Mouse (Mus musculus) intestine, embryonic 16.5 days (tissue): ENCODE results near the gene Bmpr1a. TPM values are rescaled to one million over a fixed set of nuclear protein-coding genes. Genes with fewer than 3 reads are reported as not detected.

Experiments
- ATAC-seq: fragments of 200-750 bp; cut with Nextera tagmentation; 2 replicates; pipeline ENCODE4 v1.8.0; 2017; ENCODE audit warnings: moderate TSS enrichment, moderate library complexity
- H3K27ac ChIP-seq: fragments of 300-500 bp; sonication (generic); 2 replicates; pipeline ENCODE4 v1.5.1; 2014; ENCODE audit warnings: mild to moderate bottlenecking, low read length
- H3K27me3 ChIP-seq: fragments of 300-500 bp; sonication (generic); replicated peaks from 2 replicates; pipeline ENCODE4 v1.6.1; 2014; ENCODE audit warnings: low read length, control low read depth, mixed read lengths; ENCODE audit not compliant: control insufficient read depth, insufficient read depth
- H3K36me3 ChIP-seq: fragments of 300-500 bp; sonication (generic); 2 replicates; pipeline ENCODE4 v1.6.1; 2014; ENCODE audit warnings: low read length, control low read depth; ENCODE audit not compliant: control insufficient read depth, insufficient read depth
- H3K4me1 ChIP-seq: fragments of 300-500 bp; sonication (generic); 2 replicates; pipeline ENCODE4 v1.6.1; 2014; ENCODE audit warnings: low read length, control low read depth, mixed read lengths; ENCODE audit not compliant: control insufficient read depth, insufficient read depth
- H3K4me2 ChIP-seq: fragments of 300-500 bp; sonication (generic); 2 replicates; pipeline ENCODE4 v1.6.1; 2014; ENCODE audit warnings: low read depth, low read length, control low read depth
- H3K4me3 ChIP-seq: fragments of 300-500 bp; sonication (generic); 2 replicates; pipeline ENCODE4 v1.5.1; 2014; ENCODE audit warnings: mild to moderate bottlenecking, low read length
- H3K9ac ChIP-seq: fragments of 300-500 bp; sonication (generic); 2 replicates; pipeline ENCODE4 v1.6.1; 2014; ENCODE audit warnings: low read depth, low read length
- H3K9me3 ChIP-seq: fragments of 300-500 bp; sonication (generic); 2 replicates; pipeline ENCODE4 v1.6.1; 2016; ENCODE audit warnings: low read length, control low read depth; ENCODE audit not compliant: control insufficient read depth
- WGBS: fragments of 180-500 bp; shearing (Covaris S2); extraction: QIAGEN DNeasy Blood & Tissue Kit; methylation state at CpG from one replicate; pipeline ENCODE4 v1.1.7; 2014; 5-methylcytosine and 5-hydroxymethylcytosine counted together
- polyA plus RNA-seq: library from polyadenylated mRNA; unstranded; fragments of >200 nt; fragmentation: Nextera tagmentation; extraction: Ambion mirVana; gene quantifications from 2 replicates; pipeline ENCODE4 v1.2.1, GENCODE M21; 2015

Bmpr1a gene
- polyA plus RNA-seq, 1 experiment from 2014 or later: 11.0 TPM

DNA sequence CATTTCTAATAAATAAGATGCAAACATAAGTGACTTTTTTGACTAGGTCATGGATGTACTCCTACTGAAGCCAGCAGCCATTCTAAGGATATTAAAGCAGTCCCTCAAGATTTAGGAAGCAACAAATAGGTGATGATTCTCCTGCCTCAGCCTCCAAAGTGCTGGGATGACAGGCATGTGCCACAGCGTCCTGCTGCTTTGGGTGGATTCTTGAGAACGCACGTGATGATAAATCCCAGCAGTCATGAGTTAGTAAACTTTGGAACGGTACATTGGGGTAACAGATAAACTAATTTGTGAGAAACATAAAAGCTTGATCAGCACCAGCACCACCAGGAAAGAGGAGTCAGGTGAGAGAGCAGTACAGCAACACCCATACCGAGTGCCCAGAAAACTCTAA is 52.7 kb downstream of the Bmpr1a start:
- peaks cover 19% of the 10 kb centered on the region for H3K4me1 ChIP-seq
- no peak overlapping the region for H3K9ac ChIP-seq
- 70% methylated on average over 5 of the region's 5 CpGs for WGBS
- H3K9me3 ChIP-seq: no peaks in the 10 kb centered on the region
- H3K27me3 ChIP-seq: no peaks in the 10 kb centered on the region
- H3K36me3 ChIP-seq: no peaks in the 10 kb centered on the region
- H3K27ac ChIP-seq: no peak overlapping the region
- no peak for ATAC-seq
- H3K4me2 ChIP-seq: no peak overlapping the region
- H3K4me3 ChIP-seq: no peak overlapping the region

GRCm38 (mm10) chr14:34449807-34450206 is 53.3 kb downstream of the Bmpr1a start:
- H3K27ac ChIP-seq: no peak overlapping the region

GRCm38 (mm10) chr14:34448398-34448797 is 54.7 kb downstream of the Bmpr1a start:
- Histone ChIP-seq H3K4me2 (no peak overlapping the region), H3K4me3 (no peak overlapping the region), H3K27me3 (no peaks in the 10 kb centered on the region), H3K9ac (no peak overlapping the region), H3K36me3 (no peaks in the 10 kb centered on the region), H3K27ac (no peak overlapping the region), H3K4me1 (peaks cover 9% of the 10 kb centered on the region; the same call in 1 of the 2 replicates), H3K9me3 (no peaks in the 10 kb centered on the region)
- ATAC-seq: no peak

More at GRCm38 (mm10) chr14:34449807-34450206, 53.3 kb downstream of the Bmpr1a start:
- H3K4me1 ChIP-seq: peaks cover 19% of the 10 kb centered on the region
- H3K27me3 ChIP-seq: no peaks in the 10 kb centered on the region
- 51% methylated on average over 9 of the region's 9 CpGs for WGBS
- no peaks in the 10 kb centered on the region for H3K9me3 ChIP-seq
- no peak overlapping the region for H3K9ac ChIP-seq
- no peak for ATAC-seq
- no peaks in the 10 kb centered on the region for H3K36me3 ChIP-seq
- H3K4me2 ChIP-seq: no peak overlapping the region
- H3K4me3 ChIP-seq: no peak overlapping the region

DNA sequence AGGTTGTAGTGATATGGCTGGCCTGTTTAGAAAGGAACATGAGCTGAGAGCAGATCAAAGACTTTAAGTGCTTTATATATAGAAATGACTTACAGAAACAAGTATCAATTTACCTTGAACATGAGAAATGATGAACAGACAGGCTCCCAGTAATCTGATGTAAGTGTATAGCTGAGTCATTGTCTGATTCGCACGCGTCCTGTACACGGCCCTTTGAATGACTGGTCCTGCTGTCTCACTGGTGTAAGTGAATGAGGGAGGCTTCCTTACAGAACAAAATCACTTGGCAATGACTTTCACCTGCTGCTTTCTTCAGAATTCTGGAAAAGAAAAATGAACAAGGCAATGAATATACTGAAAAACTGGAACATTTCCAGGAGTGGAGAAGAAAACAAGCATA is 55.5 kb downstream of the Bmpr1a start:
- Histone ChIP-seq H3K4me3 (no peak overlapping the region), H3K4me1 (peaks cover 9% of the 10 kb centered on the region; the same call in 1 of the 2 replicates), H3K27me3 (no peaks in the 10 kb centered on the region), H3K36me3 (no peaks in the 10 kb centered on the region), H3K27ac (no peak overlapping the region), H3K4me2 (no peak overlapping the region), H3K9ac (no peak overlapping the region), H3K9me3 (no peaks in the 10 kb centered on the region)
- ATAC-seq: no peak
- WGBS: 77% methylated on average over 4 of the region's 4 CpGs

GRCm38 (mm10) chr14:34446624-34447023 is 56.5 kb downstream of the Bmpr1a start:
- Histone ChIP-seq H3K27me3 (no peaks in the 10 kb centered on the region), H3K9ac (no peak overlapping the region), H3K27ac (no peak overlapping the region), H3K4me1 (peaks cover 9% of the 10 kb centered on the region; the same call in 1 of the 2 replicates), H3K9me3 (no peaks in the 10 kb centered on the region), H3K36me3 (no peaks in the 10 kb centered on the region), H3K4me2 (no peak overlapping the region), H3K4me3 (no peak overlapping the region)
- 94% methylated on average over 6 of the region's 6 CpGs for WGBS
- ATAC-seq: no peak

DNA sequence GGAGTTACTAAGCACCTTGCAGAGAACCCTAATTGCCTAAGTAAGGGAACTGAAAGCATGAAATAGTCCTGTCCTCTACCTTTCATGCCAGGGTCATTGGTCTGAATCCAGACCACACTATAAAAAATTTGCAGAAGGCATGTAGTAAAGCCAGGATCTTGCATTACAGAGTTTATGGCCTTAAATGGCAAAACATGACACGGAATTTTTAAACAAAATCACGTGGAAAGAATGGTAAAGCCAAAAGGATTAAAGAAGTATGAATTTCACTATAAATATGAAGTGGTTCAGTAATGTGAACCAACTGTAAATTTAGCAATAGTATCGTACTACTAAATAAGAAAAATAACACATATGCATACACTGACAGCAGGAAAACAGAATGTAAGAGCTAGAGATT is 57.8 kb downstream of the Bmpr1a start:
- H3K4me1 ChIP-seq: peaks cover 9% of the 10 kb centered on the region; the same call in 1 of the 2 replicates
- 76% methylated on average over 3 of the region's 3 CpGs for WGBS
- H3K36me3 ChIP-seq: peaks cover 5% of the 10 kb centered on the region; the same call in 1 of the 2 replicates
- no peak overlapping the region for H3K9ac ChIP-seq
- H3K4me3 ChIP-seq: no peak overlapping the region
- H3K27ac ChIP-seq: no peak overlapping the region
- H3K9me3 ChIP-seq: no peaks in the 10 kb centered on the region
- no peak for ATAC-seq
- H3K27me3 ChIP-seq: no peaks in the 10 kb centered on the region
- no peak overlapping the region for H3K4me2 ChIP-seq

- H3K4me3 ChIP-seq: no peak overlapping the region
- no peak overlapping the region for H3K27ac ChIP-seq
- no peak for ATAC-seq
- peaks cover 4% of the 10 kb centered on the region; the same call in 1 of the 2 replicates for H3K4me1 ChIP-seq
- no peak overlapping the region for H3K4me2 ChIP-seq
- no peak overlapping the region for H3K9ac ChIP-seq
- peaks cover 5% of the 10 kb centered on the region; the same call in 1 of the 2 replicates for H3K36me3 ChIP-seq
- H3K9me3 ChIP-seq: no peaks in the 10 kb centered on the region
- no peaks in the 10 kb centered on the region for H3K27me3 ChIP-seq
These were observed 58.2 kb downstream of the Bmpr1a start for GRCm38 (mm10) chr14:34444924-34445323.

- Histone ChIP-seq H3K4me1 (0 out of 2 replicates have a peak, but pooled peaks cover under 1% of the 10 kb centered on the region), H3K27ac (no peak overlapping the region), H3K27me3 (no peaks in the 10 kb centered on the region), H3K4me2 (no peak overlapping the region), H3K36me3 (peaks cover 5% of the 10 kb centered on the region; the same call in 1 of the 2 replicates), H3K9me3 (no peaks in the 10 kb centered on the region), H3K9ac (no peak overlapping the region), H3K4me3 (no peak overlapping the region)
- no peak for ATAC-seq
- 81% methylated on average over 5 of the region's 5 CpGs for WGBS
These were observed 58.8 kb downstream of the Bmpr1a start for GRCm38 (mm10) chr14:34444368-34444767.

DNA sequence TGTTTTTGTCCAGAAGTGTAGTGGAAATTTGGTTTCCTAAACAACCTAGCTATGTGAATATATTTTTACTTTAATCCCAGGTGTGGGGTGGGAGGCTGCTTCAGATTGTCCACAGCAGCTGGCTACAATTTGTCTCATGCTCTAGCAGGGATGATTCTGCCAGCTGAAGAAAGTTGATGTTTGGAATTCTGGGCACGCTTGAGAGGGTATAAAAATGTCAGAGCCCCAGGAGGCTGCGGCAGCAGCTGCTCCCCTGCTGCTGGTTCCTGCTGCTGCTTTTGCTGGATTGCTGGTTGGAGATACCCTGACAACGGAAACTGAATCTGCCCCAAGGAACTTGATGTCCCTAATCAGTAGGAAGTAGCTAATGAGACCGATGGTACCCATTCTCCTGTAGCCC is 60.6 kb downstream of the Bmpr1a start:
- no peak overlapping the region for H3K27ac ChIP-seq
- 66% methylated on average over 4 of the region's 4 CpGs for WGBS
- H3K27me3 ChIP-seq: no peaks in the 10 kb centered on the region
- H3K4me1 ChIP-seq: no peaks in the 10 kb centered on the region
- no peak for ATAC-seq
- no peak overlapping the region for H3K4me3 ChIP-seq
- peaks cover 5% of the 10 kb centered on the region; the same call in 1 of the 2 replicates for H3K36me3 ChIP-seq
- H3K4me2 ChIP-seq: no peak overlapping the region
- H3K9me3 ChIP-seq: no peaks in the 10 kb centered on the region
- H3K9ac ChIP-seq: no peak overlapping the region

- H3K4me1 ChIP-seq: no peaks in the 10 kb centered on the region
- H3K9me3 ChIP-seq: no peaks in the 10 kb centered on the region
- no peak overlapping the region for H3K9ac ChIP-seq
- ATAC-seq: no peak
- H3K27me3 ChIP-seq: no peaks in the 10 kb centered on the region
- H3K4me3 ChIP-seq: no peak overlapping the region
- H3K36me3 ChIP-seq: peaks cover 5% of the 10 kb centered on the region; the same call in 1 of the 2 replicates
- no peak overlapping the region for H3K4me2 ChIP-seq
- WGBS: 91% methylated on average over 3 of the region's 3 CpGs
- no peak overlapping the region for H3K27ac ChIP-seq
These were observed 62.5 kb downstream of the Bmpr1a start for GRCm38 (mm10) chr14:34440526-34441066.
